Mouse (Mus musculus) A20 (cell line): Measurements from ENCODE around the gene Gpbar1.
A peak's percentile ranks its signal among the peaks of the same experiment; 100 is the strongest.

Experiments used
- DNase-seq: peaks from one replicate; pipeline ENCODE4 v3.0.0-alpha.2; 2011; ENCODE audit warnings: low read depth, low spot score

Gpbar1 gene

DNA sequence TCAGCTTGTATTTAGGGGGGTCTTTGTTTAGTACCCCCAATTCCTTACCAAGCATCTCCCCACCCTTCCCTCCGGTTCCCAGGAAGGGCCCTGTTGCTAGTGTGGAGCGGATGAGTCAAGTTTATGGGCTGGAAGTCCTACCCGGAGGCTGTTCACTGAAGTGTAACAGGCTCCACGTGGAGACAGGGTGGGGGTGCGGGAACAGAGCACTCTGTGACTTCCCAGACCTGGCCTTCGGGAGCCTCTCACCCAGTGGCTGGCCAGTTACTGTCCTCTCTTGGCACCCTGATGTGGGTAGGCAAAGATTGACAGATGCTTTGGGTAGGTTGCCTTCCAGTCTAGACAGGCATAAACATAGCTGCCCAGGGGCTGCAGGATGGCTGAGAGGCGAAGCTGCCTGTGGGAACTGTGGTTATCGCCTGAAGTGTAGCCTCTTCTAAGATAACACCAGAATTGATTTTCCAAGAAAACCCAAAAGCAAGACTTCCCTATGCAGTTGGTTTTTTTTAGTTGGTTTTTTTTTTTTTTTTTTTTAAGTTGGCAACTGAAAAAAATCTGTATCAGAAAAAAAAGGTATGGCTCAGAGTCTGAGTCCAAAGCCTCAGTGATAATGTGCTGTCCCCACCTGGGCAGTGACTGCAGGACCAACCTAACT, 340 bp upstream of the Gpbar1 start:
- DNase-seq: no peak

DNA sequence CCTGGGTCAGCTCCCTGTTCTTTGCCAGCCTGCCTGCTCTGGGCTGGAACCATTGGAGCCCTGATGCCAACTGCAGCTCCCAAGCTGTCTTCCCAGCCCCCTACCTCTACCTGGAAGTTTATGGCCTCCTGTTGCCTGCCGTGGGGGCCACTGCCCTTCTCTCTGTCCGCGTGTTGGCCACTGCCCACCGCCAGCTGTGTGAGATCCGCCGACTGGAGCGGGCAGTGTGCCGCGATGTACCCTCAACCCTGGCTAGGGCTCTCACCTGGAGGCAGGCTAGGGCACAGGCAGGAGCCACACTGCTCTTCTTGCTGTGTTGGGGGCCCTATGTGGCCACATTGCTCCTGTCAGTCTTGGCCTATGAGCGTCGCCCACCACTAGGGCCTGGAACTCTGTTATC, 638 bp downstream of the Gpbar1 start:
- DNase-seq: no peak

DNA sequence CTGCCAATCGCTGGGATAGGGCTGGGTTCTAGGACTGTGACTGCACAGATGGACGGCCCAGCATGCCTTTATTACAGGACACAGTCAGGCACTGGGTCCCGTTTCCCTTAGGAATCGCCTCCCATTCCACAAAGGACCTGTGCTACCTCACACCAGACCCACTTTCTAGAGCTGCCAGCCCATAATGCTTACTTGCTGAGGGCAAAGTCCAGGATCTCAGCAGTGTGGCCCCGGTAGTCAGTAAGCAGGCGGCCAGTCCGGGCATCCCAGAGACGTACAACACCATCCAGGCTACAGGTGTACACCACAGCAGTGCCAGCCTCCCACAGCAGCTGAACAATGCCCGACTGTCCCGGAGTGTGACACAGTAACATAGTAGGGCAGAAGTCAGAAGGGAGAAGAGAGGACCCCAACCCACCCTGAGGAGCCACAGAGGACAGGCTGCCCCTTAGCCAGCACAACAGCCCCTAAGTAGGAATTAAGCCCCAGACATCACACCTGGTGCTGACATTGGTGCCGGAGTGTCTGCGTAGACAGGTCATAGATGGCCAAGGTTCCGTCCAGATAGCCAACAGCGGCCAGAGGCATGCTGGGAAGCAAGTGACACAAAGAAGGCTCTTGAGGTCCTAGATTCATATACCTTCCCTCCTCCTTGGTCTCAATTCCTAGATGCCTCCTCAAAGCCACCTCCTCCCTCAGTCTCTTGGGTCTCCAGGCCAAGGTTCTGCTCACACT, 2.4 kb downstream of the Gpbar1 start:
- no peak for DNase-seq

DNA sequence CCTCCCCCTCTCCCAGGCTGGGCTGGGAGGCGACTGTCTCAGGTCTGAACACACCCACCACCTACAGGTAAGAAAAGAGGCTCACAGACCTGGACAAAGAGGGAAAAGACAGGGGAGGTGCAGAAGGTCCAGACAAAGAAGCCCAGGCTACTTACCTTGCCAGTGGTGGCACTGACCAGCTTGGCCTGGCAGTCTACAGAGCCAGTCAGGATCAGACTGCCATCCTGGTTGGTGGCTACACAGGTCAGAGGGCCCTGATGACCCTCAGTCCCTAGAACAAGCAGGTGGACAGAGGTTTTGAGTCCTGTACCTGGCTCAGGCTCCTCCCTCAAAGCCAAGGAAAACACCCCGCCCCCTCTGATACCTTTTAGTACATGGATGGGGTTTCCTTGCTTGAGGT, 3.0 kb downstream of the Gpbar1 start:
- no peak for DNase-seq

DNA sequence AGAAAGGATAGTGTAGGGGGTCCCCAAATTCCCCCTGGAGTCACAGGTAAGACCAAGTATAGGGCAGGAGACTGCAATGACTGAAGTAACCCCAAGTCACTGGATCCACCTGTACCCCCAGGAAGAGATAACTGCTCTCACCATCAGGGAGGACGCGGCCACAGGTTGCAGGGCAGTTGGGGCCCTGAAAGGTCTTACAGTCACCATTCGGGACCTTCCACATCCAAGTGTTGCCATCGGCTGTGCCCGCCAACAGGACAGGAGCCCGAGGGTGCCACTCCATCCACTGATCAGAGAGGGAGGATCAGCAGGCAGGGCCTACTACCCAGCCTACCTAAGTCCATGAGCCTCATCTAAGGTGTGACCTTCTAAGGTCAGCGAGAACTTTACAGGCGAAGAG, 3.5 kb downstream of the Gpbar1 start:
- no peak for DNase-seq

DNA sequence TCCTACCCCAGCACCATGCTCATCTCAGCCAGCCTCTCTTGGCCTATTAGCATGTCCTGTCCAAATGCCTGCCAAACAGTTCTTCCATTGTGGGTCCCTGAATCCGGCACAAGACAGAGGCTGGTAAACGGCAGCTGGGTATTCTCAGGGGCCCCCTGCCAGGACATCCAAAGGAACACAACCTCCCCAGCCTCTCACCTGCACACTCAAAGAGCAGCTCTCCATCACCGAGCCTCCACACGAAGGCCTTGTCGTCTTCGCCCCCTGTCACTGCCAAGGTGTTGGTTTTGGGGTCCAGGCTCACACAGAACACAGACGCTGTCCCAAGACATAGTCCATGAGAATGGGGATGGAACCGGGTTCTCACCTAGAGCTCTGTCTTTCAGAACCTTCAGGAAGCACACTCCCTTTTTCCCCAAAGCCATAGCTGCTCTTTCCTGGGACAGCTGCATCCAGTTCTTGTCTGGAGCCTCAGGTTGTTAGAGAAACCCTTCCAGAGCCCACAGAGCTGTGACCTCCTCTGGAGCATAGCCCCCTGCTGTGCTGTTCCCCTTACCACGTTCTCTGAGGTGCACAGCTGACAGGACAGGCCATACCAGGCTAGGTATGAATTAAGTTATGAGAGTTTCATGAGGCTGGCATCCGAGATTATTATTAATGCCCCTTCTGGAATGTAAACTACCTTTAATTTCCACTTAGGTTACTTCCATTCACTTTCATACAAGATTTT, 4.7 kb downstream of the Gpbar1 start:
- DNase-seq: no peak

DNA sequence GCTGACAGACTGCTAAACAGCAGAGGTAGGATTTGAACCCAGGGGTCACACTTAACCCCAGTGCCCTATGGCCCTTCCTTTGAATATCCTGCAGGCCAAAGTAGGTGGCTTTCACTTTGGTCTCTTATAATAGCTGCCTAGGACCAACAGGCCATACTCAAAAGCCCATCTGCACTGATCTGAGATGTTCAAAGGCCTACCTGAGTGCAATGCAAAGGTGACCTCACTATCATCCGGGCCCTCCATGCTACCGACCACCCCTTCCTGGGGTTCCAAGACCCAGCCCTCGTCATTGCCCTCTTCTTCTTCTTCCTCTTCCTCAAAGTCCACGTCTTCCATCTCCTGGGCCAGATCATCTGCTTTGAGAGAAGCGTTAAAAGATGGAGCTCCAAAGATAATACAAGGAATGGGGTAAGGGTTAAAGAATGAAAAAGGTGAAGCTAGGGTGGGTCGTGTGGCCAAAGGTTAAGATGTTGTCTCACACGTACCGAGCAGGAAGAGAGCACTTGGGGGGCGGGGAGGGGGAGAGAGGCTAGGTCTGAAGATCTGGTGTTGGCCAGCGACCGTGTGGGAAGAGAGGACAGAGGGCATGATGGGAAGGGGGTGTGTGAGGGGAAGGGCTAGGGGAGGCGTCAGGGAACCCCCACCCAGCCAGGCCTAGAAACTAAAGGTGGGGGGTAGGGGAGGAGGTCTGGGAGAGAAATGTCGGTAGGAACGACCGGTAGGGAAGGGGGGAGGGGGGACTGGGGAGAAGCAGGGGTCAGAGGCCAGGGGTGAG, 5.5 kb downstream of the Gpbar1 start:
- DNase-seq: peak; percentile 78

DNA sequence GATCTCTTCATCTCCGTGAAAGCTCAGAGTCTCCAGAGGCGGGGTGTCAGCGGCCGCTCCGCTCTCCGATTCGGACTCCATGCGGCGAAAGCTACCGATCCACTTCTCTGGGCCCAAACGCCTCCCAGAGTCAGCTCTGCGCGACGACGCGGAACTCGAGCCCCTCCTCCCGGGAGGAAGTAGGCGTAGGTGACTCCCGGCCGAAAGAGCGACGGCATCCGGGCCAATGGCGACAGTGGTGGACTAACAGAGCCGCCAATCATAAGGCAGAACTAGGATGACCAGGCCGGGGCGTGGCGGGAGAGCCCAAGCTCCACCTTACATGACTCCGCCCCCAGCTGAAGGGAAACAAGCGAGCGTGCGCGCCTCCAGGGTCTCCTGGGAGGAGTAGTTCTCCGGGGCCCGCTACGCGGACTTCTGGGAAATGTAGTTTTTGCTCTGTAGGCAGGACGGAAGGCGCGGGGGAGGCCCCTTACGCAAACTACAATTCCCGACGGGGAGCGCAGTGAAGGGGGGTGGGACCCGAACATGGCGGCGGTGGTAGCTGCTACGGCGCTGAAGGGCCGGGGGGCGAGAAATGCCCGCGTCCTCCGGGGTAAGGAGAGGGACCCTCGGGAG, 6.3 kb downstream of the Gpbar1 start, which contains the start of the genes Aamp and Pnkd:
Aamp (minus strand) TSS at position 196 of the 618 bp plus-strand sequence.
Pnkd (plus strand) TSS at position 388 of the 618 bp plus-strand sequence.
- peak; percentile 100 for DNase-seq

DNA sequence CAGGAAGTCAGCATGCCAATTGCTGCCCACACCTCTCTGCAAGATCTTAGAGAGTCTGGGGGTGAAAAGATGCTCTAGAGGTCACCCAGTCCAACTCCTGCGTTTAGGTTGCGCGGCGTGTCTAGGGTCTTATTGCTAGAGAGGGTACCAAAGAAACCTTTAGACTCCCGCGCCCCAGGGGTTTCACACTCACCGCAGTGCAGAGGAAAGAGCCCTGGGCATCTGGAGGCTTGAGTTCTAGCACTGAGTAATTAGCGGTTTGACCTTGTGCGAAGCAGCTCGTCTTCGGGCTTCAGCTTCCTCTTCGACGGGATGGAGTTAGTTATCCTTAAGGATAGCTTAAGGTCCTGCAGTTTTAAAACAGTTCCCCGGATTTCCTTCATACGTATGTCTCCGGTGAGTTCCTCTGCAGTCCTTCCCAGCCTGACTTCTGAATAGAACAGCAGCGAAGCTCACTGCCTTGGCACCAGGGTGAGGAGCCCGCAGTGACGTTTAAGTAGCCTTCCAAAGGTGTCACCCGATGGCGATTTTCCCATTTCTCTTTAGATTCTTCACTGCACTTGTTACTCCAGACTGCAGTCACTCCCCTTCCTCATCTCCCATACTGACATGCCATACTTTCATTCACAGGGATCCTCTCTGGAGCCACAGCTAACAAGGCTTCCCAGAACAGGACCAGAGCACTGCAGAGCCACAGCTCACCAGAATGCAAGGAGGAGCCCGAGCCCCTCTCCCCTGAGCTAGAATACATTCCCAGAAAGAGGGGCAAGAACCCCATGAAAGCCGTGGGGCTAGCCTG, 7.1 kb downstream of the Gpbar1 start:
- no peak for DNase-seq

DNA sequence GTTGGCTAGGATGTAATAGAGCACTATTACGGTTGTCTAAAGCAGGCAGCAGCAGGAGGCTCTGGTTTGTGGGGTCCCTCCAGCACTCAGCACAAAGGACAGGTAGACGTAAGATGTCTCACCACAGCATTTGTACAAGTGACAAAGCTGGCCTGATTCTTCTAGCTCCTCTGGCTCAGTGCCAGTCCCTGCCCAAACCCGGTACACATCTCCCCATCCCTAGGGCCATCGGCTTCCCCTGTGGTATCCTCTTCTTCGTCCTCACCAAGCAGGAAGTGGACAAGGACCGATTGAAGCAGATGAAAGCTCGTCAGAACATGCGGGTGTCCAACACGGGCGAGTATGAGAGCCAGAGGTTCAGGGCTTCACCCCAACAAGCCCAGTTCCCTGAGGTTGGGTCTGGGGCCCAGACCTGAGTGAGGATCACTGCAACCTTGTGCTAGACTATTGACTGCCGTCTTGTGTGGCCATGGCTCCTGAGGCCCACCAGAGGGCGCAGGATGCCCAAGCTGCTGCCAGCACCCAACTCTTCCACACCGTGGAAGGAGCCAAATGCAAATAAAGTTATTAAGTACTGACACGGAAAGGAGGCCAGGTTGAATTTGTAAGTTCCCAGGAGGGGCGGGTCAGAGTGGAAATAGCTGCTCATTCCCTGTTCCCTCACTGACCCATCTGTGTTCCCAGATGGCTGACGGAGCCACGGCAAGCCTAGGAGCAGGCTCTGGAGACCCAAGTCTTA, 8.7 kb downstream of the Gpbar1 start:
- peak; percentile 72 for DNase-seq

DNA sequence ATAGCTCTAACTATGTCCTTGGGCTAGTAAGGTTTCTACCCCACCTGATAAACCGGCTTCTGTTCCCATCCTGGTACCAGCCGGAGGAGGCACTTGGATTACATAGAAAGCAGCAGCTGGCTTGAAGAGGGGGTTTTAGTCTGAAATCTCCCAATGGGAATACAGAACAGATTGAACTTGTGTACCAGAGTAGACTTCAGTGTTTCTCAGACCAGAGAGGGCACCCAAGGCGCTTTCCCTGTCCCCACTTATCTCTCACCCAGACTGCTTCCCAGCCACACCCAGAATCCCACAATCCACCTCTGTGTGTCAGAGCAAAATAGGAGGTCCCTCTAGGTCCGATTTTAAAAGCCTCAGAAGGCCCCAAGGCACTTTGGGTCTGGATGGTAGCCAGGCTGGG, 10.0 kb downstream of the Gpbar1 start:
- no peak for DNase-seq

DNA sequence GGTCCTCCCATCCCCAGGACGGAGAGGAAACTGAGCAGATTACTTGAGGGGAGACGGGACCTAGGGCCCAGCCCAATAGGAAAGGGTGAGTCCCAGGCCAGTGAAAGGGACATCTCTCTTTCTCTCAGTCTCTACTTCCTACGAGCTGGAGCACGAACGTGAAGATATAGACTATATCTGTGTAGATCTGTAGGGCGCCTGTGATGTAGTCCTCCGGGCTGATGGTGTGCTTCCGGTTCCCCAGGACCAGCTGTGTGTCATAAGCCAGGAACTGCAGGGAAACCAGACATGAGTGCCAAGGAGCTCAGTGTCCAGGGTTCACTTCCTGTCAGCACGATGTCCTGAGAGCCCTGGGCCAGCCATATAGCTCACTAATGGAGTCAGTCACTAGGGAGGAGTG, 10.9 kb downstream of the Gpbar1 start:
- DNase-seq: no peak

DNA sequence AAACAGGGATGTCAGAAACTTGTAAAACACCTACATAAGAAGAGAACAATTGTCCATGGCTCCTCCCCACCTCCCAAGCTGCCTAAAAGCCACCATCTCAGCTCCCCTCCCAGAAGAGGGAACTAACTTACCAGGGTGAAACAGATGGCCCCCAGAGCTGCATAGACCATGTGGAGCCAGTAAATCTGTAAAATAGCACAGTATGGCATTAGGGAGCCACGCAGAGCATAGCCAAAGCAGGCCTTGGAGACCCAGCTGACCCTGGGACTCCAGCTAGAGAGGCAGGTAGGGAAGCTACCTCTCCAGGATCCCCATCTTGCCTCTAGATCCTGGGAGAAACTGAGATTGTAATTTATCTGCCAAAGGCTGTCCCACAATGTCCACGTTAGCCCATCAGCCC, 11.4 kb downstream of the Gpbar1 start:
- no peak for DNase-seq

DNA sequence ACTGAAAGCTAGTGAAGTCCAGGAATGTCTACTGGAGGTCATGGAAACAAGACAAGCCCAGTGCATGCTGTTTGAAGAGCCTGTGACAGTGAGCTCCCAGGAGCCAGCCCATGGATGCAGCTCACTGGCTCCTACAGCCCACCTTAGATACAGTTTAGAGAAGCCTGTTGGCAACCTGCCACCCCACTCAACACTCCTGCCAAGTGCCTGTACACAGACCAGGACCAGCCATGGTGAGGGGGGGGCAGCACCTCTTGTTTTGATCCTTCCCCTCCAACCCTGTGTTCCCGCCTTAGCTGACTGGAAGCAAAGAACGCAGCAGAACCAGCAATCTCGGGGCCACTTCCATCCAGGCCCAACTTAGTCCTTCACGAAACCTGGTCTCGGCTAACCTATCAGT, 11.8 kb downstream of the Gpbar1 start:
- DNase-seq: no peak

DNA sequence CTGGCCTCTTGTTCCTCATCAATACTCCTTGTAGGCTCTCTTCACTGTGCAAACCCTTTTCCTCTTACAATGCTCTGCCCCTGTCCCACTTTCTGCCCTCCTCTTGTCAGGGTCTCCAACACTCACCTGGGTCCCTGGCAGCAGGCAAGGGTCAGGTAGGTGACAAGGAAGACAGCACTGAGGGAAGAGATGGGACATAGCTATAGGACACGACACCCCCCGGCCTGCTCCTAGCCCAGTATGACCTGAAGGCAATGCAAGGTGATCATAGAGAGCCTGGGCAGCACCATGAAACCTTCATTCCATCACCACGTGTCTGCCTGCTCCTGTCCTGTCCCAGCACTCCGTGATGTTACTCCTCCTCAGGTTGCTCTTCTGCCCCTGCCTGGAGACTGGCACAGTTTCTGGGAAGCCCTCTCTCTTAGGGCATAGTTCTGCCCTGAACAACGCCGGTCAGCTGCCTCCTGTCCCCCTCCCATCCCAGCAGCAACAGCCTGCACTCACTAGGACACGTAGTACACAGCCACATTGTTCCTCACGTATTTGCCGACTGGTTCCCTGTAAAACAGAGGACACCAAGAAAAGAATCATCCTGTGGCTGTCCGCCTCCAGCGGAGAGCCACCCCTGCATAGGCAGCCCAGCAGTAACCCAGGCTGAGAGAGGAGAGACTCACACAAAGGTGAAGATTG, 14.1 kb downstream of the Gpbar1 start:
- no peak for DNase-seq

DNA sequence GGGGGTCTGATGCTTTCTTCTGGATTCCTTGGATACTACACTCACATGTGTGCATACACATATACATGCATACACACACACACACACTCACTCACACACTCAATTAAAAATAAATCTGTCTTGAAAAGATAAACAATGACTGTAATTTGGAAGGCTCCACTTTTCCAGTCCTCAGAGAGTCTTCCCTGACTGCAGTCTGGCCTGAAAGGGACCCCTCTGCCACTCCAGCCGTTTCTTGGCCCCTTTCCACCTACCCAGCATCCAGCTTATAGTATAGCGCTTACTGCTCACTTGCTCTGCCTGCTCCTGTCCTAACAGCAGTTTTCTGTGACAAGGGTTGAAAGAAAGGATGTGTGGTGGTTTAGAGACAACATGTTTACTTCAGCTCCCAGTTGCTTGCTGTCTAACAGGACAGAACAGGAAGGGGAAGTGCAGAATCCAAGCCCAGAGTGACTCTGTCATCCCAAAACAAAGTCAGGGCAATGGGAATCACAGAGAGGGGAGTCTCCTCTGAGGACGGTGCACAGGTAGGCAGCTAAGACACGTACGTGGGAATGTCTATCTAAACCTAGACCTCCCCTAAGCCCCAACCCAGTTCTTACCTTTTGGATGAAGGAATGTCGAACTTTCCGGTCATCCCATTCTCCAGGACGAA, 15.1 kb downstream of the Gpbar1 start:
- DNase-seq: no peak

DNA sequence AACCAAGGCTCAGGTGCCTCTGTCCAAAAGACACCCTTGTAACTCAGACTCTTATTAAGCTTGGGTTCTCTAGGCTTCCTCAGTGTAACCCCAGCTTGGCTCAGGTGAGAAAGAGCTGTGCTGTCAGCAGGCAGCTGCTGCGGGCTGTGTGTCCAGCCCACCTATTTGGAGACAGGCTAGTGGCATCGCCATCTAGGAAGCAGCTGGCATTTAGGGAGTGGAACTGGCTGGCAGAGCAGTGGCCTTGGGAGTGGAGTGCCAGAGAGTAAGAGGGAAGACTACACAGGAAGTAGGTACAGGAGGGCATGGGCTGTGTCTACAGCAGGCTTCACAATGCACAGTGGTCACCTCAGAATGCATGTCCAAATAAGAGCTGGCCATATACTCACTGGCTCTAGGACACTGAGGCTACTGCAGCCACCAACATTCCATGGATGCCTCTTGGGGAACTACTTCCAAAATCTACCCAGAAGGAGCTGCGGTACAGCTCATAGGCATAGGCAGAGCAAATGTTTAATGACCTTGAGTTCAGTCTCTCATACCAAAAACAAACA, 15.8 kb downstream of the Gpbar1 start:
- no peak for DNase-seq

DNA sequence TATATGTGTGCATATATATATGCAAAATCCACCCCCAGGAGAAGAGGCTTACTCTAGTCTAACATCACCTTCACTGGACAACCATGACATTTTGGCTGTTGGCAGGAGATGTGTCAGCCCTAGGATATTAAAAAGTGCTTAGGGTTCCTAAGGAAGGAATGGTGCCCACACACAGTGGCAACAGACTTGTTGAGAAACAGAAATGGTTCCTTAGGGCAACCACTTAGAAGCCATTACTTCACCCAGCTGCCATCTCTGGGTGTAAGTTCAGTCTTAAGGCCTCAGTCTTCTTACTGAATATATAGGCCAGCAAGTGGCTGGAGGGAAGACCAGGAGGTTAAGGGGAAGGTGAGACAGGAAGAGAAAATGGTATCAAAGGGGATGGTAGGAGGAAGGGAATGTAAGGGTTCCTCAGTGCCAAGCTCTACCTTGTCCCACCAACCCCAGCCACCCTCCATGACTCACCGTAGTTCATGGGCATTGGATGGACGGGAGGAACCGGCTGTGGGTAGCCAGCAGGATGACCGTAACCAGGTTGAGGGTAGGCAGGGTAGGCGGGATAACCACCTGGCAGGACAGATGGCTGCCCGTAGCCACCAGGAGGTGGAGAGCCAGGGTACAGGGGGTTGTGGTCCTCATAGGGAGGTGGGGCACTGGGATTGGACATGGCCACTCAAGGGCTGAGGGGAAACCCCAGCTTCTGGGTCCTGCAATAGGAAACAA, 16.5 kb downstream of the Gpbar1 start:
- no peak for DNase-seq
